Mouse (Mus musculus): ENCODE measurements around the gene Alx3.
A peak's percentile ranks its signal among the peaks of the same experiment; 100 is the strongest.

The Alx3 gene

GRCm38 (mm10) chr3:107594662-107595263, at the start of gene Alx3:
Gene Alx3, plus strand, starts transcription at chr3:107595031.
- no peak for DNase-seq

DNA sequence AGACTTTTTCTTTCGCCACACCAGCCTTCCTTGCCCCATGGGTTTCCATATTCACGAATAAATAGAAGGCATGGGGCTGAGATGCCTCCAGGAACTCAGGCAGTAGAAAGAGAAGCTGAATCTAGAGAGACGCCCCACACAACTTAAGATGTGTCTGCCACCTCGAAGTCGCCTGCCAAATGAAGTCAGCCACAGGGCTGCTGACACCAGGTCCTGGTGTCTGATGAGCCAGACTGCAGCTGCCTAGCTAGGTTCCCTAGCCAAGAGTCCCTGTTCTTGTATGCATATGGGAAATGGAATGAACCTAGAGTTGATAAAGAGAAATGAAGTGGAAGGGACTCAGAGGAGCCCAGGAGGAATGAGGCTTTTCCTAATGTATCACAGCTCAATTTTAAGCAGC, 49.6 kb upstream of the Alx3 start:
- peak in 1 of 2 experiments; percentile 13 for DNase-seq

- DNase-seq = no peak
These were observed 49.0 kb upstream of the Alx3 start for GRCm38 (mm10) chr3:107545716-107546412.

- no peak for DNase-seq
These were observed 47.9 kb upstream of the Alx3 start for GRCm38 (mm10) chr3:107546956-107547355.

- DNase-seq = peak; percentile 46 to 56
These were observed 44.3 kb upstream of the Alx3 start for GRCm38 (mm10) chr3:107550409-107551049.

DNA sequence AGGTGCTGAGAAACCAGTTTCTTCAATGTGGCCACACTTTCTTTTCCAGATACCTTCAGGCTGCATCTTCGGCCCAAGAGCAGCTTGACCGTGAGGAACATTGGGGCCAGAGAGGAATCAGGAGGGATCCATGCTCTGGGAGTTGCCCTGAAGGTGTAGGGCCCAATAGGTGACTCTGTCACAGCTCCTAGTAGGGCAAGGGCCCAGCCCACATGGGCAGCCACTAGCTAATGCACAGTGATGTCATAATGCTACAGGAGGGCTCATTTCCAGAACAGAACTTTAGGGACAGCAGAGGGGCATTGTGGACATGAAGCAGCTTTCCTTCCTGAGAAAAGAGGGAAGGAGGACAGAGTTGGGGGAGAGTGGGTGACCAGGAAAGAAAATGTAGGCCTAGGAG, 40.0 kb upstream of the Alx3 start, which contains the start of gene Ubl4b:
Gene Ubl4b (minus strand): TSS at position 232 of the 400 bp plus-strand sequence.
- DNase-seq = peak in 1 of 2 experiments; percentile 6

DNA sequence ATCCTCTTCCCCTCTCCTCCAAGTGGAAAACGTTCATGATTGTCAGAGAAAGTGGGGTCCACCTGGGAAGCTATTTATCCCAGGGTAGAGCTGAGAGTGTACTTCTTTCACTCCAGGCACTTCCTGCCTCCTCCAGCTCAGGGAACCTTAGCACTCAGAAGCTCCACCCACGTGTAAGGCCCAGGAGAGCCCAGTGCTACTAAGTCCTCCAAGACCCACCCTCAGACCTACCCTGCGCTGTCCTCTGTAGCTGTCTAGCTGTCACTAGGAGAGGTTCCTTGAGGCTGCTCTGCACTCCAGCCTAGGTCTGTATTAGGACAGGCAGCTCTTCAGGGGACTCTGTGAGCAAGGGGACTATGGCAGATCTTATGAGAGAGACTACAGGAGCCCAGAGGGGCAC, 36.1 kb upstream of the Alx3 start:
- no peak for DNase-seq

GRCm38 (mm10) chr3:107559183-107559582, 35.6 kb upstream of the Alx3 start:
- DNase-seq = peak; percentile 75 to 77

DNA sequence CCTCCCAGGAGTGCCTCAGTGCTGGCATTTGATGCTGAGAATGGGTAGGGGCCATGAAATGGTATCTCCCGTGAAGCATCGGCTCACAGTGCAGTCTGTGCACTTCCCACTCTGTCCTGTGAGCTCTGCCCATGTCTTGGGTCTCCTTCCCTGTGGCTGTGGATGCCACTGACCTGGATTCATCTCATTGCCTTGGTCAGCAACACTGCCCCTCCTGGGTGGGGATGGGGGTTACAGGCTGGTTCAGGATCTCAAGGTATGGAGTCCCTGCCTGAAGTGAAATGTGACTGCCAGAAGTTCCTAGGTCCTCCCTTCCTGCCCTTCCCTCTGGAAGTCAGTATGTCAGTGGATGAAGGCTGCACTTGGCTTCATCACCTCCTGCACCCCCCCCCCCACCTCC, 32.7 kb upstream of the Alx3 start:
- DNase-seq = peak in 1 of 2 experiments; percentile 13

DNA sequence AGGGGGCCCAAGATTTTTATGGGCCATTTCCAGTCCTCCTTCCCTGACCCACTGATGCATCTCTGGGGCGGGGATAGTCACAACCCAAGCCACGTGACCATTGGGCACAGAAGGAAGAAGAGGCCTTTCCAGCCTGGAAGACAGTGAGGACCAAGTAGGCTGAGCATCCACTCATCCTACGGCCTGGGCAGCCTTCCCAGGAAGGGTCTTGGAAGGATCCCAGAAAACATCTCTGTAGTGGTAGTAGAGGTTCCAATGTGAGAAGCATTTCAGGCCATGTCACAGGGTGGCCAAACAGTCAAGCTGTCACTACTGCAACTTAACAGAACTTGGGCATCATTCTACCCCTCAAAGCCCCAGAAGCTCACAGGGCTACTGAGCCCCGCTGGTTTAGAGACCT, 32.2 kb upstream of the Alx3 start:
- DNase-seq = peak in 1 of 2 experiments; percentile 17

DNA sequence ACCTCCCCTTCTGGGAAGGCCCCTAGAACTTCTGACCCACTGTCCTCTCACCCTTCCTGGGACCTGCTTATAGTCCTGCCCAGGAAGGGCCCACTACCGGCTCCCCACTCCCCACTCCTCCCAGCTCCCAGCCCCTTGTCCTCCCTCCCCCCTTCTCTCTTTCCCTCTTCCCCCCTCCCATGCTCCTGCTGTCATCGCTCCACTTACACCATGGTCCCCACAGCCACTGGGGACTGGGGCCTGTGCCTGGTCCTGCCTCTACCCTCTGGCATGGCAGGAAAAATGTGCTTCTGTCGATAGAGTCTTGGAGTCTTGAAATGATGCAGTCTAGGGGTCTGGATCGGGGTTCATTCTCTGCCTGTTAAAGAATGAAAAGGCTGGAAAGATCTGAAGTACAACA, 31.0 kb upstream of the Alx3 start:
- peak in 1 of 2 experiments; percentile 14 for DNase-seq

DNA sequence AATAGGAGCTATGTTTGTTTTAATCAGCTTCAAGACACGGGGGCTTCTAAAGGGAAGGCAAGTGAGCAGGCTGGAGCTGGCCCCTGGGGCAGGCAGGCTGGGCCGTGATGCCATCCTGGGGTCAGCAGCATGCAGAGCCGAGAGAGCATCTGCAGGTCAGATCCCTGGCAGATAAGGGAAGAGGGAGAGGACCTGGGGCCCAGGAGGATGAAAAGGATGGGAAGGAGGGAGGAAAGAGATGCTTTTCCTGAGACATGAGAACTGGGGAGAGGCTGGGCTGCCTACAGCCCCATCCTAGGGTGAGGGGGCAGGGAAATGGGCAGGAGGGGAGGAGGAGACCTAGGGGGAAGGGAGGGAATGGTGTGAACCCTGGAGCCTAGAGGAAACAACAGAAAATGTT, 29.5 kb upstream of the Alx3 start:
- peak in 1 of 2 experiments; percentile 6 for DNase-seq

DNA sequence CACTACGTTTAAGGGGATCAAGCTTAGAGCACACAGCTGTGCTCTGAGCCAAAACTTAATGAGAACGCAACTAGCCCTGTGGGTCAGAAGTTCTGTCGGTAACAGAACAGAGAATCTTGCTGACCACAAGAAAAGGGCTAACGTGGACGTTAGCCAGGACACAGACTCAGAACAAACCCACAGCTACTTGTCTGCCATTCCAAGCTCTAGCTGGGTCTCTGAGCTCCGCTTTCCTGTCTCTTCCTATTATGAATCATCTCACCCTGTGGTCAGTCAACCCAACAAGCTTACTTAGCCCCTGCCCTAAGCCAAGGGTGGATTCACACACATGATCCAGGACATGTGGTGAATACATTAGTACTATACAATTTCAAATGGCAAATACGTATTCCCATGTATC, 27.1 kb upstream of the Alx3 start:
- DNase-seq = peak in 1 of 2 experiments; percentile 6

- DNase-seq = no peak
These were observed 26.1 kb upstream of the Alx3 start for GRCm38 (mm10) chr3:107568721-107569120.

DNA sequence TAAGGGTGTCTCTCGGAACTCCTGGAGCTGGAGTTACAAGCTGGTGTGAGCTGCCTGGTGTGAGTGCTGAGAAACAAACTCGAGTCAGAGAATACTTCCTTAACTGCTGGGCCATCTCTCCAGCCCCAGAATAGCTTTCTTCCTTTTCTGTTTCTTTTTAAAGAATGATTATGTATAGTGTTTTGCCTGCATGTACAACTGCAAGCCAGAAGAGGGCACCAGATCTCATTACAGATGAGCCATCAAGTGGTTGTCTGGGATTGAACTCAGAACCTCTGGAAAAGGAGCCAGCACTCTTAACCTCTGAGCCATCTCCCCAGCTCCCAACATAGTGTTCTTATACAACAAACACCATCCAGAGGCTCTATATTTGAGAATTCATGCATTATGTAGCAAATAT, 23.6 kb upstream of the Alx3 start:
- DNase-seq = peak in 1 of 2 experiments; percentile 2

DNA sequence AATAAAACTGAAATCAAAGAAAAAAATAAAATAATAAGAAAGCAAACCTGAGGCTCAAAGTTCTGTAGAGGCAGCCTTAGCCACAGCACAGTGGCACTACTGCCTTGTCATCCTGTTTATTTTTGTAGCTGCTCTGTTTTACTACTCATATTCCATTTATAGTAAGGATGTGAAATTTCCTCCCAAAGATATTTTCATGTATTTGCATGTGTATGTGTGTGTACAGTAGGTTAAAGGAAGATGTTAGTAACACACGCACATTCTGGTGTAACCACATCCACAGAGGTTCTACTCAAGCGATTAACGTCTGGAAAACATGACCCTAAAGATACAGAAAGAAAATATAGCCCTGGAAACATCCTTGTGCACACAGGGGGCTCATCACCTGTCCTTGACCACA, 18.0 kb upstream of the Alx3 start:
- no peak for DNase-seq

DNA sequence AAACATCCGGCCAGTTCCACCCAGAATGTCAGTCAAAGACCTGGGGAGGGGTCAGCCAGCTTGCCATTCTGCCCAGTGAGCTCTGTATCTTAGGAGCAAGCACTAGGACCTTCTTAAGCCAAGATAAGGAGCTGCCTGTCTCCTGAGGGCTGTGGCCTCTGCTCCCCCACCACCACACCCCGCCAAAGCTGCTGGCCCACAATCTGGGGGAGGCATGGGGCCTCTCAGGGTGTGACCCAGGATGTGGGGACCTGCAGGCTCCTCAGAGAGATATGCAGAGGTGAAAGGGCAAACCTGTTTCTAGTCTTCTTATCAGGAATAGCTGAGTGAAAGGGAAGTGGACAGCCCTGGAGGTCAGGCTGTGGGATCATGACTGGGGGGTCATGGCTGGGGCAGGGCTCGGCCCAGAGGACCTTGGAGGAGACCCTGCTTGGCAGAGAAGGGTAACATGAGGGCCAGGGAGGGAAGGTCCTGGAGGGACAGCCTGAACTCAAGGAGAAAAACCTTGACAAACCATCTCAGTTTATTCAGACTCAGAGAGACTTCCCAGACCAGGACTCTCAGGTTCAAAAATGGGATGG, 16.9 kb upstream of the Alx3 start:
- DNase-seq = peak in 1 of 2 experiments; percentile 13

DNA sequence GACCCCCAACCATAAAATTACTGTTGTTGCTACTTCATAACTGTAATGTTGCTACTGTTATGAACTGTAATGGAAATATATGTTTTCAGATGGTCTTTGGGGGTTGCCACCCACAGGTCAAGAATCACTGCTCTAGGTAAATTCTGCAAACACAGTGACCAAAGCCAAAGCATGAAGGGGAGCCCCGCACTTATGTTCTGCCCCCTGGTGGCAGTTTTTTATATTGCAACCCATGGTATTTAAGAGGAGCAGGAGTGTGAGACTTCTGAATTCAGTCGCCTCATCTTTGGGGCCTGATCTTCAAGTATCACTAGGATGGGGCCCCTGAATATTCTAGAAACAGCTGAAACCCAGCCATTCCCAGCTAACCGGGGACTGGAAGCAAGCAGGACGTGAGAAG, 15.4 kb upstream of the Alx3 start:
- peak; percentile 18 to 63 for DNase-seq

DNA sequence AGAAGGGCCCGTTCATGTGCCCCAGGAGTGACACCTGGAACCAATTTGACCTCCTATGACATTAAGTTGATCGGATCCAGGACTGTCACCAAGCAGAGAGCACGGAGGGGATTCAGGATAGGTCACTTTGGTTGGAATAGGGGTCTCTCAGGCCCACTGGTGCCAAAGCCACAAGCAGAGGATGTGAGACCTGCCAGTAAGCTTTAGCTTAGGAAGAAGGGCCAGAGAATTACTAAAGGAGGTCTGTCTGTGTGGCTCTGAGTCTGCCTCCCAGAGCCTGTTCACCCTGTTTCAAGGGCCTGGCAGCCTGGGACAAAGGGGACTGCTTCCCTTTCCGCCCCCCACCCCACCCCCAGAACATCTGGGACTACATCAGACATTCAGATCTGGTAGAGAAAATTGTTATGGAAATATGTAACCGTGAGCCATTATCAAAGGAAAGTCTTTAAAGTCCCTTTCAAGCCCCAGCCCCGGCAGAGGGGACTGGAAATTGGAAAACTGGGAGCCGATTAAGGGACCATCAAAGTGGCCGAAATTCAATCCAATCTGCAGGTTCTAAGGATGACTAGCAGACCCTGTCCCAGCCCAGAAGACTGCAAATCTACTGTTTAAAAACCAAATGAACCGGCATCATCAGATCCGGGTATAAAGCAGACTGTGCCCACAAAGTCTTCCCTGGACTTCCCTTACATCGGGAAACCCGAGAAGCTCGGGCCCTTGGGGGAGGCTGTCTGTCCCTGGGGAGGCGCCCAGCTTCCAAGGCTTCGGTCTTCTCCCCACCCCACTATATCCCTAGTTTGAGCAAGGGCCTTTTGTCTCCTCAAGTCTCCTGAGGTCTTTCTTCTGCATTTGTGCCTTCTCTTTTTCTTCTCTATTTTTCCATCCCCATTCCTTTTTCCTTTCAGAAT, 13.5 kb upstream of the Alx3 start:
- peak in 1 of 2 experiments; percentile 12 for DNase-seq

DNA sequence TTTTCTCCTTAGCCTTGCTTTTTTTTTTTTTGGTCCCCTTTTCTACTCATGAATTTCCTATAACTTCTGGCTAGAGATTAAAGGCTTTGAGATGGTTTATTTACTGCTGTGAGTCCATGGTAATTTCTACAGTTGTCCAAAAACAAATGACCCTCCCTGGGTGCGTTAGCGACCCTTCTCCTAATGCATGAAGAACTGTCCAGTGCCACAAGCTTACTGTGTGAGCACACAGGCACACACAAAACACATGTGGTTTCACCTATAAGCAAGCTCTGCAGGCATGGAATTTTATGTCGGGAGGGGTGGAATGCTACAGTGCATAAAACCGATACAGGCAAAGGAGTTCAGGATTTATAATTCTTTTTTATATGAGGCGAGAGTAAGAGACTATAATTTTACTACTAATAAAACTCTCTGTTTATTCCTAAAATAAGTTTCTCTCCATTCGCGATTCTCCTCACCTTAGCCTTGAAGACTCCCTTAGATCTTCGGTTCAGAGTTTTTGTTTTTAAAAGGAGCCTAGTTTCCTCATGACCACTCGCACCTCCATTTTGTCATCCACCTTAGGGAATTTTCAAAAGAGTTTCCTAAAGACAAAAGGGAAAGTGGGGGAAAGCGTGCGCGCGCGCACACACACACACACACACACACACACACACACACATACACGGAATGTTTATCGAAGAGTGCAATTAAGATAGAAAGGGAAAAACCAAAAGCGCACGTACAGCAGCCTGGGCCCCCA, 12.5 kb upstream of the Alx3 start:
- no peak for DNase-seq

DNA sequence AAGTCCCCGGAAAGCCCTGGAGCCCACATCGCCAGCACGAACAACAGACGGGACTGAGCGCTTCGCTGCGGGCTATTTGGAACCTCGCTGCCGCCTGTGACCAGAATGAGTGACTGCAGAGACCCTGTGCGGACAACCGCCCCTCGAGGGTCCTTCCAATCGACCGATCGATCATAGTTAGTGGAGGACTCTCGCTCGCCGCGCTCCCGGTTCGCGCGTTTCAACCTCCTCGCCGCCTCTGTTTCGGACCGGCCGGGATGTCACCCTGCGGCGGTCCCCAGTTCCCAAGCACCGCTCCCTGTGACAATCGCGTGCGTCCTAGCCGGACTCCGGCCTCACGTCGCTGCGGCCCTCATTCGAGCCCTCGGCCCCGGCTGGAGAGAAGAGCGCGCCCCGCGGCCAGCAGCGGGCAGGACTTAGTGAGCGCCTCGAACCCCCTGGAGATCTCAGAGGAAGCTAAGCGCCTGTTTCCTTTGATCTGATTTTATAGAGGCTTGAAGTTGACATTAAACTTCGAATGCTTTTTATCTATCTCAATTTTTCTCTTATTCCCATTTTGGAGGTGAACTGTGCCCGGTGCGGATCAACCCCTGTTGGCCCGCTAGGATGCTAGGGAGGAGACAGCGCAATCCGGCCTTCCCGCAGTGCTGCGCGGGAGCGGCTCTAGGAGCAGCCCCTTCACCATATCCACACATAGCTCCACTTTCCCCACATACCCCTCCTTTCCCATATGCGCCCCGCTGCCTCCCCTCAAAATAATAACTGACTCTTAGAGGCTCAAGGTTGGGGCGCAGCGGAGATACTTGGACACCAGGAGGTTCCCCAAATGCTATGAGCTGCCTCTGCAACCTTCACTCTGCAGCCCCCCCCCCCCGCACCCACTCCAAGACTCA, 11.7 kb upstream of the Alx3 start:
- peak; percentile 17 to 37 for DNase-seq
